Mouse (Mus musculus) hindbrain, embryonic 16.5 days (tissue): ENCODE measurements around the gene Tmem63c. TPM values are rescaled to one million over a fixed set of nuclear protein-coding genes. Genes with fewer than 3 reads are reported as not detected.

Source experiments
- ATAC-seq: fragments of 200-750 bp; cut with Nextera tagmentation; 2 replicates; pipeline ENCODE4 v1.8.0; 2017; ENCODE audit warnings: moderate TSS enrichment, moderate library complexity
- H3K27ac ChIP-seq: fragments of 300-500 bp; sonication (generic); 2 replicates; pipeline ENCODE4 v1.5.1; 2014; ENCODE audit warnings: low read depth, mild to moderate bottlenecking, control low read depth, low read length, moderate library complexity
- H3K27me3 ChIP-seq: fragments of 300-500 bp; sonication (generic); replicated peaks from 2 replicates; pipeline ENCODE4 v1.6.1; 2014; ENCODE audit warnings: low read length; ENCODE audit not compliant: control insufficient read depth, insufficient read depth
- H3K36me3 ChIP-seq: fragments of 300-500 bp; sonication (generic); 2 replicates; pipeline ENCODE4 v1.6.1; 2014; ENCODE audit warnings: mild to moderate bottlenecking, low read length, moderate library complexity, mixed read lengths; ENCODE audit not compliant: control insufficient read depth, insufficient read depth
- H3K4me1 ChIP-seq: fragments of 300-500 bp; sonication (generic); 2 replicates; pipeline ENCODE4 v1.6.1; 2014; ENCODE audit warnings: low read depth, low read length; ENCODE audit not compliant: control insufficient read depth, insufficient read depth
- H3K4me2 ChIP-seq: fragments of 300-500 bp; sonication (generic); 2 replicates; pipeline ENCODE4 v1.6.1; 2014; ENCODE audit warnings: mild to moderate bottlenecking, low read length, control low read depth, moderate library complexity
- H3K4me3 ChIP-seq: fragments of 300-500 bp; sonication (generic); 2 replicates; pipeline ENCODE4 v1.5.1; 2014; ENCODE audit warnings: mild to moderate bottlenecking, low read length, control low read depth, moderate library complexity
- H3K9ac ChIP-seq: fragments of 300-500 bp; sonication (generic); 2 replicates; pipeline ENCODE4 v1.6.1; 2014; ENCODE audit warnings: low read depth, mild to moderate bottlenecking, control low read depth, low read length, moderate library complexity
- H3K9me3 ChIP-seq: fragments of 300-500 bp; sonication (generic); 2 replicates; pipeline ENCODE4 v1.6.1; 2014; ENCODE audit warnings: mild to moderate bottlenecking, low read length, moderate library complexity; ENCODE audit not compliant: control insufficient read depth
- WGBS: fragments of 180-500 bp; shearing (Covaris S2); extraction: QIAGEN DNeasy Blood & Tissue Kit; methylation state at CpG from one replicate; pipeline ENCODE4 v1.1.7; 2014; 5-methylcytosine and 5-hydroxymethylcytosine counted together
- polyA plus RNA-seq: library from polyadenylated mRNA; unstranded; fragments of >200 nt; fragmentation: Nextera tagmentation; extraction: Ambion mirVana; gene quantifications from 2 replicates; pipeline ENCODE4 v1.2.1, GENCODE M21; 2015

The Tmem63c gene
- polyA plus RNA-seq, 1 experiment from 2014 or later = 11.0 TPM

GRCm38 (mm10) chr12:87031163-87031763 lies 10.1 kb downstream of the Tmem63c start:
- ATAC-seq = no peak
- H3K36me3 ChIP-seq = no peaks in the 10 kb centered on the region; the same call in 1 of the 2 replicates
- H3K9ac ChIP-seq = no peak overlapping the region
- H3K4me1 ChIP-seq = peaks cover 8% of the 10 kb centered on the region
- H3K4me2 ChIP-seq = no peak overlapping the region
- 69% methylated on average over 5 of the region's 5 CpGs for WGBS
- no peaks in the 10 kb centered on the region for H3K9me3 ChIP-seq
- no peak overlapping the region for H3K27ac ChIP-seq
- H3K4me3 ChIP-seq = no peak overlapping the region
- H3K27me3 ChIP-seq = no peaks in the 10 kb centered on the region

- ATAC-seq = no peak
- H3K4me2 ChIP-seq = no peak overlapping the region
- no peaks in the 10 kb centered on the region for H3K9me3 ChIP-seq
- H3K9ac ChIP-seq = no peak overlapping the region
- WGBS = 95% methylated on average over 7 of the region's 7 CpGs
- H3K27me3 ChIP-seq = no peaks in the 10 kb centered on the region
- no peaks in the 10 kb centered on the region; the same call in 1 of the 2 replicates for H3K36me3 ChIP-seq
- no peak overlapping the region for H3K4me3 ChIP-seq
- H3K27ac ChIP-seq = no peak overlapping the region
- no peaks in the 10 kb centered on the region; the same call in 1 of the 2 replicates for H3K4me1 ChIP-seq
Observed at GRCm38 (mm10) chr12:87036631-87037030, 15.5 kb downstream of the Tmem63c start.

GRCm38 (mm10) chr12:87040166-87040565 lies 19.0 kb downstream of the Tmem63c start:
- no peaks in the 10 kb centered on the region; the same call in 1 of the 2 replicates for H3K36me3 ChIP-seq
- H3K4me1 ChIP-seq = peaks cover 16% of the 10 kb centered on the region
- H3K27me3 ChIP-seq = no peaks in the 10 kb centered on the region
- no peak for ATAC-seq
- no peak overlapping the region for H3K9ac ChIP-seq
- no peaks in the 10 kb centered on the region for H3K9me3 ChIP-seq
- H3K4me2 ChIP-seq = no peak overlapping the region
- WGBS = 70% methylated on average over 4 of the region's 4 CpGs
- no peak overlapping the region for H3K4me3 ChIP-seq
- H3K27ac ChIP-seq = no peak overlapping the region

- no peak overlapping the region for H3K4me3 ChIP-seq
- H3K4me2 ChIP-seq = no peak overlapping the region
- no peak overlapping the region for H3K27ac ChIP-seq
- H3K4me1 ChIP-seq = peaks cover 18% of the 10 kb centered on the region
- H3K27me3 ChIP-seq = no peaks in the 10 kb centered on the region
- no peaks in the 10 kb centered on the region for H3K9me3 ChIP-seq
- WGBS = 67% methylated on average over 7 of the region's 7 CpGs
- H3K9ac ChIP-seq = no peak overlapping the region
- 0 out of 2 replicates have a peak, but pooled peaks have one; percentile 16 for ATAC-seq
- H3K36me3 ChIP-seq = no peaks in the 10 kb centered on the region; the same call in 1 of the 2 replicates
Observed at GRCm38 (mm10) chr12:87040857-87041256, 19.7 kb downstream of the Tmem63c start.

- no peak overlapping the region for H3K4me3 ChIP-seq
- 58% methylated on average over 2 of the region's 2 CpGs for WGBS
- H3K27ac ChIP-seq = no peak overlapping the region
- no peaks in the 10 kb centered on the region for H3K36me3 ChIP-seq
- no peak overlapping the region for H3K4me2 ChIP-seq
- H3K9me3 ChIP-seq = no peaks in the 10 kb centered on the region
- ATAC-seq = no peak
- H3K9ac ChIP-seq = no peak overlapping the region
- H3K27me3 ChIP-seq = no peaks in the 10 kb centered on the region
- H3K4me1 ChIP-seq = peaks cover 18% of the 10 kb centered on the region
Observed at GRCm38 (mm10) chr12:87042456-87042855, 21.3 kb downstream of the Tmem63c start.

- Histone ChIP-seq H3K27me3 (no peaks in the 10 kb centered on the region), H3K4me3 (no peak overlapping the region), H3K4me1 (peaks cover 18% of the 10 kb centered on the region), H3K9ac (no peak overlapping the region), H3K36me3 (no peaks in the 10 kb centered on the region), H3K4me2 (no peak overlapping the region), H3K9me3 (no peaks in the 10 kb centered on the region), H3K27ac (peak overlapping the region; percentile 10; the same call in 1 of the 2 replicates)
- 47% methylated on average over 7 of the region's 7 CpGs for WGBS
- peak; percentile 35; the same call in 1 of the 2 replicates for ATAC-seq
Observed at GRCm38 (mm10) chr12:87043221-87043620, 22.1 kb downstream of the Tmem63c start.

- no peaks in the 10 kb centered on the region for H3K27me3 ChIP-seq
- no peak overlapping the region for H3K9ac ChIP-seq
- no peak overlapping the region for H3K4me2 ChIP-seq
- H3K4me1 ChIP-seq = peaks cover 18% of the 10 kb centered on the region
- H3K27ac ChIP-seq = peak overlapping the region; percentile 62; the same call in 1 of the 2 replicates
- 9% methylated on average over 5 of the region's 5 CpGs for WGBS
- no peak overlapping the region for H3K4me3 ChIP-seq
- peak; percentile 83 for ATAC-seq
- H3K36me3 ChIP-seq = no peaks in the 10 kb centered on the region
- no peaks in the 10 kb centered on the region for H3K9me3 ChIP-seq
Observed at GRCm38 (mm10) chr12:87044711-87045110, 23.6 kb downstream of the Tmem63c start.

- H3K36me3 ChIP-seq = no peaks in the 10 kb centered on the region
- 54% methylated on average over 3 of the region's 3 CpGs for WGBS
Observed at GRCm38 (mm10) chr12:87047536-87047935, 26.4 kb downstream of the Tmem63c start.

GRCm38 (mm10) chr12:87052661-87053321 lies 31.7 kb downstream of the Tmem63c start:
- Histone ChIP-seq H3K9ac (peak overlapping the region; percentile 41; the same call in 1 of the 2 replicates), H3K4me1 (no peaks in the 10 kb centered on the region), H3K27ac (no peak overlapping the region), H3K36me3 (no peaks in the 10 kb centered on the region), H3K9me3 (no peaks in the 10 kb centered on the region), H3K27me3 (peaks cover 2% of the 10 kb centered on the region), H3K4me3 (no peak overlapping the region), H3K4me2 (peak overlapping the region; percentile 13; the same call in 1 of the 2 replicates)
- ATAC-seq = peak; percentile 67
- WGBS = 28% methylated on average over 15 of the region's 16 CpGs

More at GRCm38 (mm10) chr12:87047536-87047935, 26.4 kb downstream of the Tmem63c start:
- no peaks in the 10 kb centered on the region for H3K9me3 ChIP-seq
- no peak overlapping the region for H3K4me3 ChIP-seq
- H3K27ac ChIP-seq = no peak overlapping the region
- no peak overlapping the region for H3K9ac ChIP-seq
- H3K27me3 ChIP-seq = no peaks in the 10 kb centered on the region
- no peak overlapping the region for H3K4me2 ChIP-seq
- no peak for ATAC-seq
- peaks cover 18% of the 10 kb centered on the region for H3K4me1 ChIP-seq
